Mouse (Mus musculus) T-helper 1 cell (primary cell): ENCODE results near the gene Il17ra.

Source experiments
- in situ Hi-C: fragments of 300-600 bp; cut with MboI, MseI; formaldehyde crosslinking; loops from one replicate; pipeline ENCODE4 v1.15.1; 2025; ENCODE audit warnings: high pct_unique_total_duplicates

Gene Il17ra

GRCm38 (mm10) chr6:120471991-120472441 is 9.0 kb downstream of the Il17ra start:
- in situ Hi-C loops: no loop called here

GRCm38 (mm10) chr6:120472455-120473140 is 9.6 kb downstream of the Il17ra start:
- in situ Hi-C loops: no loop called here

GRCm38 (mm10) chr6:120473427-120473826 is 10.4 kb downstream of the Il17ra start:
- in situ Hi-C loops: no loop called here

- in situ Hi-C loops: no loop called here
Observed at GRCm38 (mm10) chr6:120475288-120475687, 12.2 kb downstream of the Il17ra start.

- in situ Hi-C loops: no loop called here
Observed at GRCm38 (mm10) chr6:120479302-120479701, 16.3 kb downstream of the Il17ra start.

- in situ Hi-C loops: no loop called here
Observed at GRCm38 (mm10) chr6:120480361-120480760, 17.3 kb downstream of the Il17ra start.

- in situ Hi-C loops: no loop called here
Observed at GRCm38 (mm10) chr6:120481538-120481937, 18.5 kb downstream of the Il17ra start.

- in situ Hi-C loops: no loop called here
Observed at GRCm38 (mm10) chr6:120482021-120482420, 19.0 kb downstream of the Il17ra start.

- in situ Hi-C loops: no loop called here
Observed at GRCm38 (mm10) chr6:120482756-120483155, 19.7 kb downstream of the Il17ra start.

GRCm38 (mm10) chr6:120483211-120483626 is 20.2 kb downstream of the Il17ra start:
- in situ Hi-C loops: no loop called here

- in situ Hi-C loops: loop anchor here (5.0 kb wide), 1 partner anchor 1118 kb away; no protein-coding TSS in a partner anchor
Observed at GRCm38 (mm10) chr6:120485038-120485437, 22.0 kb downstream of the Il17ra start.

GRCm38 (mm10) chr6:120486051-120486510 is 23.0 kb downstream of the Il17ra start:
- in situ Hi-C loops: loop anchor here (5.0 kb wide), 1 partner anchor 1119 kb away; no protein-coding TSS in a partner anchor

GRCm38 (mm10) chr6:120488647-120489046 is 25.6 kb downstream of the Il17ra start:
- in situ Hi-C loops: loop anchor here (5.0 kb wide), 1 partner anchor 1121 kb away; no protein-coding TSS in a partner anchor

GRCm38 (mm10) chr6:120489461-120489860 is 26.4 kb downstream of the Il17ra start:
- in situ Hi-C loops: loop anchor here (5.0 kb wide), 1 partner anchor 1122 kb away; no protein-coding TSS in a partner anchor

- in situ Hi-C loops: no loop called here
Observed at GRCm38 (mm10) chr6:120491064-120491463, 28.0 kb downstream of the Il17ra start.

- in situ Hi-C loops: no loop called here
Observed at GRCm38 (mm10) chr6:120491862-120492498, 28.9 kb downstream of the Il17ra start.

- in situ Hi-C loops: no loop called here
Observed at GRCm38 (mm10) chr6:120492499-120493373, 29.7 kb downstream of the Il17ra start.

GRCm38 (mm10) chr6:120493374-120494181 is 30.5 kb downstream of the Il17ra start, which contains the start of gene Tmem121b:
TSS of gene Tmem121b (minus strand) at chr6:120493807.
- in situ Hi-C loops: no loop called here

GRCm38 (mm10) chr6:120496544-120496943 is 33.5 kb downstream of the Il17ra start:
- in situ Hi-C loops: no loop called here

- in situ Hi-C loops: no loop called here
Observed at GRCm38 (mm10) chr6:120504051-120504450, 41.0 kb downstream of the Il17ra start.

- in situ Hi-C loops: no loop called here
Observed at GRCm38 (mm10) chr6:120505531-120505930, 42.5 kb downstream of the Il17ra start.
